Mouse (Mus musculus) bone marrow, adult 2 months (tissue): ENCODE data around the gene Atp2b2.

ENCODE experiments used
- CTCF ChIP-seq: fragments of 200-500 bp; IDR thresholded peaks from 2 replicates; pipeline ENCODE4 v1.5.1; 2011; ENCODE audit warnings: low read length, control low read depth; ENCODE audit not compliant: control insufficient read depth, insufficient read depth
- POLR2A ChIP-seq: fragments of 200-500 bp; IDR thresholded peaks from 2 replicates; pipeline ENCODE4 v1.6.1; 2011; ENCODE audit warnings: low read depth, mild to moderate bottlenecking, control low read depth, low read length, borderline replicate concordance; ENCODE audit not compliant: control insufficient read depth

- no peak for TF ChIP-seq CTCF
- no peak for TF ChIP-seq POLR2A
Measured at GRCm38 (mm10) chr6:113857310-113857873, 185.0 kb downstream of the Atp2b2 start.
